Mouse (Mus musculus) liver, embryonic 13.5 days (tissue): ENCODE measurements at regions not wholly inside any gene's neighbourhood (a gene's known extent, or its start where the extent isn't known, plus 50 kb on each side); places are given as distances from the start of the nearest gene placed in this dataset.

Experiments
- ATAC-seq: fragments of 200-750 bp; cut with Nextera tagmentation; 2 replicates; pipeline ENCODE4 v1.8.0; 2017; ENCODE audit warnings: low read depth, mild to moderate bottlenecking, moderate number of reproducible peaks, moderate library complexity
- DNase-seq: peaks from one replicate; pipeline ENCODE4 v3.0.0; 2022
- H3K27ac ChIP-seq: fragments of 300-500 bp; sonication (generic); 2 replicates; pipeline ENCODE4 v1.5.1; 2015; ENCODE audit warnings: moderate library complexity, mild to moderate bottlenecking, inconsistent platforms
- H3K27me3 ChIP-seq: fragments of 300-500 bp; sonication (generic); 2 replicates; pipeline ENCODE4 v1.6.1; 2015; ENCODE audit warnings: mild to moderate bottlenecking, inconsistent platforms
- H3K36me3 ChIP-seq: fragments of 300-500 bp; sonication (generic); 2 replicates; pipeline ENCODE4 v1.6.1; 2015; ENCODE audit warnings: mild to moderate bottlenecking, inconsistent platforms
- H3K4me1 ChIP-seq: fragments of 300-500 bp; sonication (generic); replicated peaks from 2 replicates; pipeline ENCODE4 v1.6.1; 2015; ENCODE audit warnings: inconsistent platforms
- H3K4me2 ChIP-seq: fragments of 300-500 bp; sonication (generic); 2 replicates; pipeline ENCODE4 v1.6.1; 2015; ENCODE audit warnings: inconsistent platforms, mild to moderate bottlenecking, moderate library complexity
- H3K4me3 ChIP-seq: fragments of 300-500 bp; sonication (generic); replicated peaks from 2 replicates; pipeline ENCODE4 v1.5.1; 2015; ENCODE audit warnings: mild to moderate bottlenecking, inconsistent platforms
- H3K9ac ChIP-seq: fragments of 300-500 bp; sonication (generic); 2 replicates; pipeline ENCODE4 v1.6.1; 2015; ENCODE audit warnings: mild to moderate bottlenecking, inconsistent platforms
- H3K9me3 ChIP-seq: fragments of 300-500 bp; sonication (generic); replicated peaks from 2 replicates; pipeline ENCODE4 v1.6.1; 2016; ENCODE audit warnings: inconsistent platforms
- WGBS: fragments of 180-500 bp; shearing (Covaris S2); methylation state at CpG from one replicate; pipeline ENCODE4 v1.1.7; 2015; ENCODE audit not compliant: insufficient replicate concordance; 5-methylcytosine and 5-hydroxymethylcytosine counted together

- H3K27me3 ChIP-seq = 0 out of 2 replicates have a peak, but pooled peaks cover 7% of the 10 kb centered on the region
- no peaks in the 10 kb centered on the region for H3K36me3 ChIP-seq
- no peak overlapping the region for H3K4me2 ChIP-seq
- WGBS = 63% methylated on average over 22 of the region's 22 CpGs
- no peaks in the 10 kb centered on the region for H3K9me3 ChIP-seq
- H3K4me3 ChIP-seq = no peak overlapping the region
- no peak for DNase-seq
- no peak overlapping the region for H3K9ac ChIP-seq
- peaks cover 10% of the 10 kb centered on the region for H3K4me1 ChIP-seq
- no peak for ATAC-seq
- no peak overlapping the region for H3K27ac ChIP-seq
Measured at GRCm38 (mm10) chr19:53442756-53443654, 52.6 kb upstream of the Smndc1 start.

GRCm38 (mm10) chr19:53442132-53442610, 51.8 kb upstream of the Smndc1 start:
- H3K4me2 ChIP-seq = no peak overlapping the region
- H3K36me3 ChIP-seq = no peaks in the 10 kb centered on the region
- ATAC-seq (no peak), DNase-seq (no peak)
- H3K9ac ChIP-seq = no peak overlapping the region
- H3K9me3 ChIP-seq = no peaks in the 10 kb centered on the region
- no peak overlapping the region for H3K27ac ChIP-seq
- WGBS = 74% methylated on average over 4 of the region's 4 CpGs
- no peak overlapping the region for H3K4me3 ChIP-seq
- H3K27me3 ChIP-seq = 0 out of 2 replicates have a peak, but pooled peaks cover 7% of the 10 kb centered on the region
- H3K4me1 ChIP-seq = peaks cover 19% of the 10 kb centered on the region

- no peak for ATAC-seq
- H3K9ac ChIP-seq = no peak overlapping the region
- peaks cover 23% of the 10 kb centered on the region for H3K4me1 ChIP-seq
- no peak for DNase-seq
- H3K27me3 ChIP-seq = 0 out of 2 replicates have a peak, but pooled peaks cover 7% of the 10 kb centered on the region
- no peak overlapping the region for H3K4me3 ChIP-seq
- no peak overlapping the region for H3K27ac ChIP-seq
- 67% methylated on average over 13 of the region's 13 CpGs for WGBS
- no peaks in the 10 kb centered on the region for H3K36me3 ChIP-seq
- H3K4me2 ChIP-seq = no peak overlapping the region
- H3K9me3 ChIP-seq = no peaks in the 10 kb centered on the region
Measured at GRCm38 (mm10) chr19:53441449-53442131, 51.2 kb upstream of the Smndc1 start.

- no peaks in the 10 kb centered on the region for H3K9me3 ChIP-seq
- no peak overlapping the region for H3K4me2 ChIP-seq
- WGBS = 54% methylated on average over 10 of the region's 10 CpGs
- no peak for ATAC-seq
- H3K4me3 ChIP-seq = no peak overlapping the region
- H3K36me3 ChIP-seq = no peaks in the 10 kb centered on the region
- no peak for DNase-seq
- no peak overlapping the region for H3K27ac ChIP-seq
- no peaks in the 10 kb centered on the region for H3K27me3 ChIP-seq
- H3K9ac ChIP-seq = no peak overlapping the region
- H3K4me1 ChIP-seq = peaks cover 23% of the 10 kb centered on the region
Measured at GRCm38 (mm10) chr19:53440327-53441055, 50.1 kb upstream of the Smndc1 start.
